Mouse (Mus musculus): ENCODE data around the gene Arhgef2. TPM values are rescaled to one million over a fixed set of nuclear protein-coding genes. Genes with fewer than 3 reads are reported as not detected.
"Not testable (repeated sequence)": the region's sequence is repeated elsewhere in the genome, so short reads cannot be mapped to it uniquely, and the experiment has no call there.

The Arhgef2 gene
- 94.6 and 96.0 TPM in 2 replicates for total RNA-seq (2014; fragmentation: Nextera tagmentation)
- 41.9 and 75.8 TPM in 2 replicates for total RNA-seq (2017)

- not testable (repeated sequence) for ATAC-seq (replicated peaks; ENCODE audit: low FRiP score, low TSS enrichment, poor library complexity, severe bottlenecking)
Measured at GRCm38 (mm10) chr3:88605666-88606065, at the start of gene Arhgef2. Gene Arhgef2 (plus strand): TSS chr3:88605966.

- ATAC-seq (replicated peaks; ENCODE audit: low FRiP score, low TSS enrichment, poor library complexity, severe bottlenecking): no peak
Measured at GRCm38 (mm10) chr3:88556616-88557015, 49.1 kb upstream of the Arhgef2 start.

GRCm38 (mm10) chr3:88559596-88559995 is 46.2 kb upstream of the Arhgef2 start:
- ATAC-seq (replicated peaks; ENCODE audit: low FRiP score, low TSS enrichment, poor library complexity, severe bottlenecking): no peak

GRCm38 (mm10) chr3:88561989-88562388 is 43.8 kb upstream of the Arhgef2 start:
- 0 out of 2 replicates have a peak, but pooled peaks have one; percentile 27 for ATAC-seq (replicated peaks; ENCODE audit: low FRiP score, low TSS enrichment, poor library complexity, severe bottlenecking)

DNA sequence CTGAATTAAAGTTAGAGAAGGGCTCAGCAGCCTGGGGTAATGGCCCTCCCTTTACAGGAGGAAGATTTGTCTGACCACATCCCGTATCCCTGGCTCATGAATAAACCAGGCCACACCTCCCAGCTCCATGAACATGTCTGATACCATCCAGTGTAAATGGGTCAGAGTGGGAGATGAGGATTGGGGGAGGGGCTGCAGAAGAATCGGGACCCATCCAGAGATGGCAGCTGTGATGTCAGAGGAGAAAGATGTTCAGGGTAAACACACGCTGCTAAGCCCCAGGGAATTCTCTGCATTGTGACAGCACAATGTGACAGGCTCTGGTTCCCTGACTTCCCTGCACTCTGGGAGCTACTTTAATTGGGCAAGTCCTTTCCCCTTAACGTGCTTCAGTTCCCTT is 42.3 kb upstream of the Arhgef2 start:
- no peak for ATAC-seq (replicated peaks; ENCODE audit: low FRiP score, low TSS enrichment, poor library complexity, severe bottlenecking)

DNA sequence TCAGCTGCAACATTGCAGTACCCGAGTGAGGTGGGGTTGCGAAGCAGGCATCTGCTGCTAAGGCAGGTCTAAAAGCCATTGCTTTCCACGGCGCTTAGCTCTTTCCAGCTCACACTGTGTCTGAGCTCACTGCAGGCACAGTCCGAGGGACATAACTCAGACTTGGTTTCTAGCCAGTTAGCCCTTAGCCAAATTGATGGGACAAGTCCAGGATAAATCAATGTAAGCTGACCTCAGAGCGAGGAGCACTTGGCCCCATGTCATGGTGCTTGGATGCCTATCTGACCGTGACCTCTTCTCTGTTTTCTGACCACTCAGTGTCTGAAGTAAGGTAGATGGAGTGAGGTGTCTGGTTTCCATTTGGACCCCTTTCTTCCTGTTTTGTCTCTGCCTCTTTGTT is 41.8 kb upstream of the Arhgef2 start:
- no peak for ATAC-seq (replicated peaks; ENCODE audit: low FRiP score, low TSS enrichment, poor library complexity, severe bottlenecking)

DNA sequence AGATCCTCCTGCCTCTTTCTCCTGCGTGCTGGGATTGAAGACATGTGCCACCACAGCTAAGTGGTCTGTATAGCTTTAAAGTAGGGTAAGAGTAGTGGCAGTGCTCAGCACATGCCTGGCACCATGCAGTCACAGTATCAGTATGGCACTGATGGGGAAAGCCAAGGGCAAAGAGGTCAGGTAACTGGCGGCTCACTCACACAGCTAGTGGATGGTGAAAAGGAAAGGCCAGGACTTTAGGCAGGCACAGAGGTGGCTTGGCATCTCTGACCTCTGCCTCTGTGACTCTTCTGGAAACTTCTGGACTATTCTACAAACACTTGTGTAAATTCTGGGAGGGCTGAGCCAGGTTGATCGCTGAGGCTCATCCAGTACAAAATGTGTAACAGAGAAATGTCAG is 39.6 kb upstream of the Arhgef2 start:
- no peak for ATAC-seq (replicated peaks; ENCODE audit: low FRiP score, low TSS enrichment, poor library complexity, severe bottlenecking)

DNA sequence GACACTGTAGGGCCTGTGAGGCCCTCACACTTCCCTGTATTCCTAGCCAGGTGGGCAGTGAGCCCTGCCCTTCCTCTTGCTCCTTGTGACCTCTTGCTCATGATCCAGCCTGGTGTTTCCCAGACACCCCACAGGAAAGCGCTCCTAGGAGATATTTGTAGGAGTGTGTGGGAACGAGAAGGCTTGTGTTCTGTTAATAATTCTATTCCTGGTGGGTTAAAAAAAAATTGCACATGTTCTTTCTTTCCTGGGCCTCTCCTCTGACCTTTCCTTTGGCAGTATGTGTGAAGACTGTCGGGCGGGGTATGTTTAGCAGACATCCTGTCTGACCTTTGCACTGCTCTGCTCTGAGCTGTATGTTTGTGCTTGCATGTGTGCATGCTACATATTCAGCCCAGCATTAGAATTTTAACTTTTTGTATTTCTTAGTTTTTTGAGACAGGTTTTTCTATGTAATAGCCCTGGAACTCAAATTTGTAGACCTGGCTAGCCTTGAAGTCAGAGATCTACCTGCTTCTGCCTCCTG is 39.2 kb upstream of the Arhgef2 start:
- ATAC-seq (replicated peaks; ENCODE audit: low FRiP score, low TSS enrichment, poor library complexity, severe bottlenecking): no peak

DNA sequence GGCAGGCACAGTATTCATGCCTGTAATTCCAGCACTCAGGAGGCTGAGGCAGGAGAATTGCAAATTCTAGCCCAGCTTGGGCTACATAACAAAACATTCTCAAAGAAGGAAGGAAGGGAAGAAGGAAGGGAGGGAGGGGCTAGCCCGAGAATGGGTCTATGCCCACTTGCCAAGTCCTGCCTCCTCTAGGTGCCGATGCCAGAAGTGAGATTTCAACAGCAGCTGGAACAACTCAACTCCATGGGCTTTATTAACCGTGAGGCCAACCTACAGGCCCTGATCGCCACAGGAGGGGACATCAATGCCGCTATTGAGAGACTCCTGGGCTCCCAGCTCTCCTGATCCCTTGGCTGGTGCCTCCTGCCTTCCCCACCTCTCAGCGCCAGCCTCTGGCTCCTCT is 37.9 kb upstream of the Arhgef2 start:
- no peak for ATAC-seq (replicated peaks; ENCODE audit: low FRiP score, low TSS enrichment, poor library complexity, severe bottlenecking)

- no peak for ATAC-seq (replicated peaks; ENCODE audit: low FRiP score, low TSS enrichment, poor library complexity, severe bottlenecking)
Measured at GRCm38 (mm10) chr3:88568615-88569014, 37.2 kb upstream of the Arhgef2 start.

GRCm38 (mm10) chr3:88569093-88569492 is 36.7 kb upstream of the Arhgef2 start:
- no peak for ATAC-seq (replicated peaks; ENCODE audit: low FRiP score, low TSS enrichment, poor library complexity, severe bottlenecking)

- ATAC-seq (replicated peaks; ENCODE audit: low FRiP score, low TSS enrichment, poor library complexity, severe bottlenecking): no peak
Measured at GRCm38 (mm10) chr3:88569694-88570093, 36.1 kb upstream of the Arhgef2 start.

GRCm38 (mm10) chr3:88570341-88570740 is 35.4 kb upstream of the Arhgef2 start:
- ATAC-seq (replicated peaks; ENCODE audit: low FRiP score, low TSS enrichment, poor library complexity, severe bottlenecking): no peak

- no peak for ATAC-seq (replicated peaks; ENCODE audit: low FRiP score, low TSS enrichment, poor library complexity, severe bottlenecking)
Measured at GRCm38 (mm10) chr3:88571856-88572255, 33.9 kb upstream of the Arhgef2 start.

DNA sequence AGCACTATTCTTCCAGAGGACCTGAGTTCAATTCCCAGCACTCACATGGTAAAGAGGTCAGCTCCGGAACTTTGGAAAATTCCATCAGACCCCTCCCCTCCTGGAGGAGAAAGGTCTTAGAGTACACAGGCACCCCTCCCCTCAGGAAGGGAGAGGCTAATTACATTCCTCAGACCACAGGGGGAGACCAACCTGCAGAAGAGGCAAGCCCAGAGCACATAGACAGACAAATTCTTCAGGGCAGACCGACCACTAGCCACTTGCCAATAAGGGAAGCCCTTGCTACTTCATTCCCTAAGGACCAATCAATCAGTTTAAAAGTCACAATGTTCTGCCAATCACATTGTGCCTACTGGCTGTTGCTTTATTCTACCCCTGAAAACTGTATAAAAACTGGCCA is 32.9 kb upstream of the Arhgef2 start:
- no peak for ATAC-seq (replicated peaks; ENCODE audit: low FRiP score, low TSS enrichment, poor library complexity, severe bottlenecking)

GRCm38 (mm10) chr3:88573810-88574209 is 32.0 kb upstream of the Arhgef2 start:
- ATAC-seq (replicated peaks; ENCODE audit: low FRiP score, low TSS enrichment, poor library complexity, severe bottlenecking): no peak

- no peak for ATAC-seq (replicated peaks; ENCODE audit: low FRiP score, low TSS enrichment, poor library complexity, severe bottlenecking)
Measured at GRCm38 (mm10) chr3:88575540-88575939, 30.2 kb upstream of the Arhgef2 start, which contains the start of gene Ssr2. Gene Ssr2 (plus strand): TSS chr3:88575876.

DNA sequence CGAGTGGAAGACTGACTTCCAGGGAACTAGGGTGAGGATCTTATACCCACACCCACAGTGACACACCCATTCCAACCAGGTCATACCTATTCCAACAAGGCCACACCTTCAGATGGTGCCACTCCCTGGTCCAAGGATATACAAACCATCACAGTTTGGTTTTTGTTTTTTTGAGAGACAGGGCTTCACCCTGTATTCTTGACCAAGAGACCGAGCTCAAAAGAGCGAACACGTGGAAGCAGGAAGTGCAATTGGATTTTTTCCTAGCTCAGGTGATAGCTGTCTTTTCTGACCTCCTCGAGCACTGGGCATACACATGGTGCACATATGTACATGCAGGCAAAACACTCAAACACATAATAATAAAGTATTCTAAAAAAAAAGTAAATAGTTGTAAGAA is 27.9 kb upstream of the Arhgef2 start:
- ATAC-seq (replicated peaks; ENCODE audit: low FRiP score, low TSS enrichment, poor library complexity, severe bottlenecking): not testable (repeated sequence)

GRCm38 (mm10) chr3:88578498-88579424 is 27.0 kb upstream of the Arhgef2 start:
- ATAC-seq (replicated peaks; ENCODE audit: low FRiP score, low TSS enrichment, poor library complexity, severe bottlenecking): no peak

DNA sequence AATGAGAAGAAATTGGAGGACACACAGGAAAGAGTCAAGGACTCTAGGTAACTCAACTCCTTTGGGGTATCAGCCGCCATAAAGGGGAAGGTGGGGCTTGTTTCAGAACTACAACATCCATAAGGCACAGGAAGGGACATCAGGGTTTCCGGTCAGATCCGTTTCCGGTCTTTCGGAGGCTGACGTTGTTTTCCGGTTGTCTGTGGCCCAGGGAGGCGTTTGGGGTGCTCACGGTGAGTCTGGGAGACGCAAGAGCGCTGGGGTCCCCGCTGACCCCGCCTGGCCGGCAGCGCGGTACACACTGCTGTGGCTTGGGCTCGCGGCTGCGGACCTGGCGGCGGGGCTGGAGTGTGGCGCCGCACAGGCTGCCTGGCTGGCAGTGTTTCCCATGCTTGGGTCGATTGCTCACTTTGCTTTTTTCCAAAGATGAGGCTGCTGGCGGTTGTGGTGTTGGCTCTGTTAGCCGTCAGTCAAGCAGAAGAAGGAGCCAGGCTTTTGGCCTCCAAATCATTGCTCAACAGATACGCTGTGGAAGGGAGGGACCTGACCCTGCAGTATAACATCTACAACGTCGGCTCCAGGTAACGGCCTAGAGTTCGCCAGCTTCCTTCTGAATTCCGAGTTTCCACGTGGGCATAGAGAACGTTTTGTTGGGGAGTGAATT is 26.2 kb upstream of the Arhgef2 start:
- ATAC-seq (replicated peaks; ENCODE audit: low FRiP score, low TSS enrichment, poor library complexity, severe bottlenecking): peak; percentile 95

Measured in megakaryocyte-erythroid progenitor cell, adult 5-6 weeks (primary cell).